Mouse (Mus musculus) testis, postnatal 10 days (tissue): ENCODE results near the gene Rab7.
"Not testable (repeated sequence)": the region's sequence is repeated elsewhere in the genome, so short reads cannot be mapped to it uniquely, and the experiment has no call there.

ENCODE experiments used
- DNase-seq: peaks from one replicate; pipeline ENCODE4 v3.0.0; 2021; ENCODE audit warnings: low spot score

The Rab7 gene

GRCm38 (mm10) chr6:88053228-88054080 is 8.4 kb upstream of the Rab7 start:
- no peak for DNase-seq

- no peak for DNase-seq
These were observed 6.1 kb upstream of the Rab7 start for GRCm38 (mm10) chr6:88051206-88051605.

- DNase-seq = no peak
These were observed 3.9 kb upstream of the Rab7 start for GRCm38 (mm10) chr6:88049008-88049407.

GRCm38 (mm10) chr6:88047853-88048252 is 2.8 kb upstream of the Rab7 start:
- DNase-seq = no peak

GRCm38 (mm10) chr6:88045406-88045766 is 316 bp upstream of the Rab7 start:
- no peak for DNase-seq

- no peak for DNase-seq
These were observed 865 bp downstream of the Rab7 start for GRCm38 (mm10) chr6:88044234-88044576.

GRCm38 (mm10) chr6:88042336-88042735 is 2.7 kb downstream of the Rab7 start:
- DNase-seq = no peak

GRCm38 (mm10) chr6:88041221-88041620 is 3.8 kb downstream of the Rab7 start:
- no peak for DNase-seq

- no peak for DNase-seq
These were observed 5.6 kb downstream of the Rab7 start for GRCm38 (mm10) chr6:88039426-88039825.

GRCm38 (mm10) chr6:88037471-88038045 is 7.5 kb downstream of the Rab7 start:
- no peak for DNase-seq

GRCm38 (mm10) chr6:88033504-88033903 is 11.6 kb downstream of the Rab7 start:
- DNase-seq = no peak

- no peak for DNase-seq
These were observed 14.6 kb downstream of the Rab7 start for GRCm38 (mm10) chr6:88030432-88030831.

- DNase-seq = no peak
These were observed 17.7 kb downstream of the Rab7 start for GRCm38 (mm10) chr6:88027390-88027789.

- no peak for DNase-seq
These were observed 21.7 kb downstream of the Rab7 start for GRCm38 (mm10) chr6:88023316-88023890.

- no peak for DNase-seq
These were observed 25.9 kb downstream of the Rab7 start for GRCm38 (mm10) chr6:88019154-88019553.

- DNase-seq = no peak
These were observed 27.2 kb downstream of the Rab7 start for GRCm38 (mm10) chr6:88017821-88018220.

- DNase-seq = no peak
These were observed 29.3 kb downstream of the Rab7 start for GRCm38 (mm10) chr6:88015797-88016196.

- DNase-seq = no peak
These were observed 31.6 kb downstream of the Rab7 start for GRCm38 (mm10) chr6:88013456-88013855.

GRCm38 (mm10) chr6:88012601-88013000 is 32.5 kb downstream of the Rab7 start:
- DNase-seq = no peak

GRCm38 (mm10) chr6:88011106-88011505 is 34.0 kb downstream of the Rab7 start:
- DNase-seq = not testable (repeated sequence)

GRCm38 (mm10) chr6:88009209-88009608 is 35.9 kb downstream of the Rab7 start:
- no peak for DNase-seq

- DNase-seq = not testable (repeated sequence)
These were observed 40.3 kb downstream of the Rab7 start for GRCm38 (mm10) chr6:88004773-88005172.

- no peak for DNase-seq
These were observed 41.6 kb downstream of the Rab7 start for GRCm38 (mm10) chr6:88003439-88003838.
